Mouse (Mus musculus) lung, postnatal 36 days (tissue): ENCODE results near the gene Nmnat2.

Experiments
- DNase-seq: peaks from one replicate; pipeline ENCODE4 v3.0.0; 2022; ENCODE audit warnings: mixed read lengths

Nmnat2 gene

DNA sequence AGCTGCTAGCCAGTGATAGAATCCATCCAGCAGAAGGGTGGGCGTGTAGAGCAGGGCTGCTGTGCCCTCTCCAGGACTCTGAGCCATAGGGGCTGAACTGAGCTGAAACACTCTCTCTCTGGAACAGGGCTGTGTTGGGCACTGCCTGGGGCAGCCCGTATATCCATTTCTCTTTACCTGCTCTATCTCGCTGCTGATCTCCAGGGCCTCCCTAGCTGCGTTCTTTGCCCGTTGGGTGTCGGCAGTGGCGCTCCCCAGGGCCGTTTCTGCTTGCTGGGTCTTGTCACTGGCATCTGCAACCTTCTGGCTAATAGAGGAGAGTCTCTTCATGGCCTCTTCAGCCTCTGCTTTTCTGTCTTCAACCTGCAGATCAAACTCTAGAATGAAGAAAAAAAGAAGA, 174.0 kb downstream of the Nmnat2 start:
- DNase-seq = no peak

DNA sequence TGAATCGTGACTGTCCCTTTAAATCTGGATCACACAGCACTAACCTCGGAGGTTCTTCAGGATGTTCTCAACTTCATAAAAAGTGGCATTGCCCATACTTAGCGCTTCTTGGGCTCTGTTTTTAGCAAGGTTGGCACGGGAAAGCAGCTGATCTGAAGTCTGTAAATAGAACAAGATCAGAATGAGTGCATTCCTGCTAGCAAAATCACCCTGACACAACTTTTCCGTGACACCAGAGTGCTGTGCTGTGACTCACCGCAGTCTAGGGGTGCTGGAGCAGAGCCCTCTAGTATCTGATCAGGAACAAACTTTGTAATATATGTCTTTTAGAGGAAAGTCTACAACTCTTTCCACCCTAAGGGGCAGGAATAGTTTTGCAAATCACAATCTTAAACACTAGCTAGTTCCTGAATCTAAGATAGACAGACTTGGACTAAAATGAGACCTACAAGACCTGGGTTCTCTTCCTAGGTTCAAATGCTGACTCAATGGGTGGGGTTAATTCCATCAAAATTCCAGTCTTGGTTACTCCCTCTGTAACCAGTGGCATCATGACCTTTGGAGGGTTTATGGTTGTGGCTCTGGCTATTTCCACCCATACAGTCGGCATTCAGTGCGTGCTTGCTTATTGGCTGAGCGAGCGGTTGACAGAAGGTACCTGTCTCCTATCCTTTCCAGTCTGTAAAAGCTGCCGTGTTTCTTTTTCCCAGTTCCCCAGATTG, 175.4 kb downstream of the Nmnat2 start:
- DNase-seq = peak; percentile 80

- DNase-seq = peak; percentile 35
Measured at GRCm38 (mm10) chr1:153133865-153134781, 179.3 kb downstream of the Nmnat2 start.

GRCm38 (mm10) chr1:153136647-153137046, 181.9 kb downstream of the Nmnat2 start:
- peak; percentile 44 for DNase-seq

GRCm38 (mm10) chr1:153138486-153138885, 183.7 kb downstream of the Nmnat2 start:
- no peak for DNase-seq

GRCm38 (mm10) chr1:153139635-153140034, 184.8 kb downstream of the Nmnat2 start:
- no peak for DNase-seq

- DNase-seq = no peak
Measured at GRCm38 (mm10) chr1:153140265-153140664, 185.5 kb downstream of the Nmnat2 start.

- peak; percentile 70 for DNase-seq
Measured at GRCm38 (mm10) chr1:153140747-153141228, 186.0 kb downstream of the Nmnat2 start.

- DNase-seq = no peak
Measured at GRCm38 (mm10) chr1:153144021-153144420, 189.2 kb downstream of the Nmnat2 start.

DNA sequence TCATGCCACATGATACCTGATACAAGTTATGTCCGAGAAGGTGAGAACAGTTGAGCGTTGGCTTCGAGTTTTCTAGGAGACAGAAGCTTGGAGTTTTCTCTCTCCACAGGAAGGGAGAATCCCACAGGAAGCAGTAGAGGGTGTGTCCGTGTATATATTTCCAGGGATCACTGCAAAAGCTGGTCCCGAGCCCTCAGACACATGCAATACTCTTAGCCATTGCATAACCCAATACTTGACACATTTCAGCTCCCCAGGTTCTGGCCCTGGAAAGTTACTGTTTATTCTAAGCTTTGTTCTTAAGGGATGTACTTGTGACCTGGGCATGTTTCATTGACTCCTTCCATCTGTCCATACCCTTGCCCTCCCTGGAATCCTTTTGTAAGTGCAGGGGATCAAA, 191.0 kb downstream of the Nmnat2 start:
- DNase-seq = peak; percentile 26

- no peak for DNase-seq
Measured at GRCm38 (mm10) chr1:153152594-153152993, 197.8 kb downstream of the Nmnat2 start.

DNA sequence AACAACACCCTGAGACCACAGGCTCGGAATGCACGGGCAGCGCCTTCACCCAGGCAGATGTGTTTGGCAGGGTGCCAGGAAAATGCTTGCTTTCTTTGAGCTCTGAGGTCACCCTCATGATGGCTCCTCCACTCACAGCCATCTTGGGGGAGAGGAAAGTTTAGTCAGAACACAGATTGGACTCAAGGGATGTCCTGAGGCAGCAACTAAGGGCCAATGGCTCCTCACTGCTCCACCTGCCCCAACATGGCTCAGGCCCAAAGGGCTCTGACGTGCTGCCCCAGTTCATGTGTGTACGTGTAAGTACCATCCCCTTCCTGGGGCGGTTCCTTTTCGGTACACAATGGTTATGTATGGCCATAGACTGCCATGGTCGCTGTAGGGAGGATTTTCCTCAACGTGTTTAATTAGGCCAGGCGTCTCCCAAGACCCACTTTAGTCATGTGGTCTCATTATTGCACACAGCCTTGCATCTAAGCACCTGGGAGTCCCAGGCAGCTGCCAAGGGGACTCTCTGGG, 198.9 kb downstream of the Nmnat2 start:
- DNase-seq = peak; percentile 27

- DNase-seq = peak; percentile 18
Measured at GRCm38 (mm10) chr1:153155364-153155763, 200.6 kb downstream of the Nmnat2 start.

GRCm38 (mm10) chr1:153157021-153157623, 202.3 kb downstream of the Nmnat2 start:
- DNase-seq = peak; percentile 54

DNA sequence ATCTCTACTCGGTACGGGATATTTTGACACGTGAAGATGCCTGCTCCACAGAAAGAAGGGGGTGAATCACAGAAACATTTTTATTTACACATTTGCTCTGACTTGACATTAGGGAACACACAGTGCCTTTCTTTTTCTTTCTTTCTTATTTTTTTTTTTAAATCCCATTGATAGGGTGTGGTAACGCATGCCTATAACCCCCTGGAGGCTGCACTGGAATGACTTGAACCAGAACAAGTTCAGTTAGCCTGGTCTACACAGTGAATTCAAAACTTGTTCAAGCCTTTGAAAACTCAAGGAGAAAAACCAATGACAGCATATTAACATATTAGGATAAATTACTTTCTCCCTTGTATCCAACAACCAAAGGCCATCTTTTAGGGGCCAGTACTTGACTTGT, 204.3 kb downstream of the Nmnat2 start:
- no peak for DNase-seq

DNA sequence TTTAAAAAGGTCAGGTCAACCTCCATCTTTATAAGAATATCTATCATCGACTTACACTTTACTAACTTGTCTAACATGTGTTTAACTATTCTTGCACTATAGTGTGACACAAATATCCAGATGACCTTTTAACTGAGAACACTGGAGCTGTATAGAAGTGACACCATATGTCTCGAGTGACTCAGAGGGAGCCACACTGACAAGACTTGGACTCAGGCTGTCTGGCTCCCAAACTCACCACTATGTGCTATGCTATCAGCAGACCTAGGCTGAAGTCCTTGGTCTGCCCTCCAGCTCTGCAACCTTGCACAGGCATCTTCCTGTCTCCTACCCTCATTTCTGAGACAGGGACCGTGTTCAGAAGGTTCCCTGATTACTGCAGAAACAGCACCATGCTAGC, 209.0 kb downstream of the Nmnat2 start:
- no peak for DNase-seq

GRCm38 (mm10) chr1:153168293-153168692, 213.5 kb downstream of the Nmnat2 start:
- DNase-seq = peak; percentile 24
